Mouse (Mus musculus) ES-E14 (cell line): ENCODE data around the gene Zfp804b. TPM values are rescaled to one million over a fixed set of nuclear protein-coding genes. Genes with fewer than 3 reads are reported as not detected.
"Not testable (repeated sequence)": the region's sequence is repeated elsewhere in the genome, so short reads cannot be mapped to it uniquely, and the experiment has no call there.

Experiments
- DNase-seq: peaks from one replicate; pipeline ENCODE4 v3.0.0-alpha.2; 2013; ENCODE audit warnings: low read depth, low spot score
- H3K27ac ChIP-seq: 2 replicates; pipeline ENCODE4 v1.5.1; 2012; ENCODE audit warnings: low read depth, mild to moderate bottlenecking, low read length, moderate library complexity, mixed read lengths; ENCODE audit not compliant: poor library complexity, insufficient read depth, severe bottlenecking
- H3K36me3 ChIP-seq: 2 replicates; pipeline ENCODE4 v1.6.1; 2012; ENCODE audit warnings: mild to moderate bottlenecking, low read length, moderate library complexity, mixed read lengths; ENCODE audit not compliant: control insufficient read depth, poor library complexity, insufficient read depth, severe bottlenecking
- H3K4me1 ChIP-seq, 2 experiments: fragments of 150-350 bp in 1 of 2; sonication (generic) in 1 of 2; 2 replicates each; pipeline ENCODE4 v1.6.1; 2012; ENCODE audit warnings: low read length in 2 of 2, mild to moderate bottlenecking in 1 of 2, mixed read lengths in 1 of 2; ENCODE audit not compliant: control insufficient read depth in 2 of 2, insufficient read depth in 2 of 2, poor library complexity in 1 of 2
- H3K4me3 ChIP-seq, 2 experiments: fragments of 150-350 bp in 1 of 2; sonication (generic) in 1 of 2; 2 replicates each; pipeline ENCODE4 v1.5.1; 2012; ENCODE audit warnings: low read length in 2 of 2, low read depth in 1 of 2, mild to moderate bottlenecking in 1 of 2, mixed read lengths in 1 of 2; ENCODE audit not compliant: insufficient read depth in 1 of 2, poor library complexity in 1 of 2, severe bottlenecking in 1 of 2
- H3K9ac ChIP-seq: 2 replicates; pipeline ENCODE4 v1.6.1; 2012; ENCODE audit warnings: low read depth, mild to moderate bottlenecking, low read length, mixed read lengths; ENCODE audit not compliant: poor library complexity, insufficient read depth, severe bottlenecking
- H3K9me3 ChIP-seq: fragments of 150-350 bp; sonication (generic); 2 replicates; pipeline ENCODE4 v1.6.1; 2012; ENCODE audit warnings: low read depth, mild to moderate bottlenecking, low read length; ENCODE audit not compliant: control insufficient read depth, insufficient read depth
- CHD2 ChIP-seq: IDR thresholded peaks from 2 replicates; pipeline ENCODE4 v1.6.1; 2014; ENCODE audit warnings: mild to moderate bottlenecking, low read depth, low read length, inconsistent platforms
- HCFC1 ChIP-seq: IDR thresholded peaks from 2 replicates; pipeline ENCODE4 v1.6.1; 2012; ENCODE audit warnings: low read length, inconsistent platforms, borderline replicate concordance; ENCODE audit not compliant: insufficient read depth
- MAFK ChIP-seq: IDR thresholded peaks from 2 replicates; pipeline ENCODE4 v1.6.1; 2014; ENCODE audit warnings: mild to moderate bottlenecking, low read depth, low read length, inconsistent platforms; ENCODE audit not compliant: insufficient read depth
- ZC3H11A ChIP-seq: IDR thresholded peaks from 2 replicates; pipeline ENCODE4 v1.6.1; 2012; ENCODE audit warnings: low read depth, mild to moderate bottlenecking, inconsistent platforms, low read length, borderline replicate concordance
- ZNF384 ChIP-seq: IDR thresholded peaks from 2 replicates; pipeline ENCODE4 v1.6.1; 2012; ENCODE audit warnings: low read depth, low read length, inconsistent platforms
- in situ Hi-C, 2 experiments: fragments of 600-800 bp; cut with MboI; formaldehyde crosslinking; loops; one replicate each; pipeline ENCODE4 v1.15.1; 2025; ENCODE audit warnings: low sequenced_read_pairs in 2 of 2, inconsistent platforms in 1 of 2; ENCODE audit not compliant: unreplicated experiment in 2 of 2
- total RNA-seq: library from RNA; depleted of rRNA; stranded (reverse); fragments of 300-350 nt; gene quantifications from 2 replicates; pipeline ENCODE4 v1.2.3, GENCODE M21; 2012; rRNA removed

The Zfp804b gene
- total RNA-seq = not detected in 2 replicates

DNA sequence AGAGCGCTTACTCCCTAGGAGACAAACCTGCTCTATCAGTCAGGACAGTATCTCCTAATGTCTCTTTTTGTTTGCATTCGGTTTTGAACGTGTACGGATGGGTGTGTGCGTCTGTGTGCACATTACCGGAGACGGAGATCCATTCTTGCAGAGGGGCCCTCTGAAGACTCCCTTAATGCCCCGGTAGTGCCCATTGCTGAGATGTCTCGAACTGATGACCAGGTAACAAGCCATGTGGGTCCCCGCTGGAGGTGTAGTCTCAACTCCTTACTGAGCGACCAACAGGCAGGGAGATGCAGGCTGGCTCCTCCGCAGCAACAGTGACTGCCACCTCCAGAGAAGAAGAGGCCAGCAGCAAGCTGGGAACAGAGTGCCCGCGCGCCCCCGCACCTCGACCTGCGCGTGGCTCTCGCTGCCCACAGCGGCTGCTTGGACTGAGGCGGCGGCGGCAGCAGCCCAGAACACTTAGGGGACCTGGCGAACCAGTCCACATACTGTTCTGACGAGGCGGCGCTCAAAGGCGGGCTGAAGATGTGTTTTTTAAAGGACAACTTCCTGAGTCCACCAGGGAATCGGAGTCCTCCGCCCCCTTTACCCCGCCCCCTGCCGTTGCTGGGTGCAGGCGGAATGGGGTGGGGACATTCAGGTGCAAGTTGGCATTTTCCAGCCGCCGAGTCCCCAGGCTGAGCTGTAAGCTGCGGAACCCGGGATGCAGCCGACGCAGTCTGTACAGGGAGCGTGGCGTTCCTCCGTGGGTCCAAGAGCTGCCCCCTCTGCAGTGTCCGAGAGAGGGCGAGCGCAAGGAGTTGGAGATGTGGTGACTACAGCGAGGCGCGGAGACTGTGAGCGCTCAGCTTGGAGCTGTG is at the start of gene Zfp804b:
Gene Zfp804b, minus strand, starts transcription at position 612 of the 866 bp plus-strand sequence.
- peak; percentile 29 for DNase-seq
- TF ChIP-seq CHD2 (no peak), ZC3H11A (no peak), HCFC1 (no peak), MAFK (no peak), ZNF384 (no peak)
- H3K4me1 ChIP-seq = no peaks in the 10 kb centered on the region
- in situ Hi-C loops = no loop called here
- H3K36me3 ChIP-seq = no peaks in the 10 kb centered on the region
- no peak within 1 kb of the TSS for H3K27ac ChIP-seq
- peak within 1 kb of the TSS; percentile 64 to 74 for H3K4me3 ChIP-seq
- peak within 1 kb of the TSS; percentile 48; the same call in 1 of the 2 replicates for H3K9ac ChIP-seq
- no peaks in the 10 kb centered on the region for H3K9me3 ChIP-seq

- H3K4me3 ChIP-seq, in situ Hi-C loops, H3K4me1 ChIP-seq, H3K36me3 ChIP-seq, DNase-seq, H3K9me3 ChIP-seq, H3K27ac ChIP-seq, H3K9ac ChIP-seq: not testable (repeated sequence)
Observed at GRCm38 (mm10) chr5:7364616-7365015, 20.1 kb upstream of the Zfp804b start.

GRCm38 (mm10) chr5:7345011-7345389 is 444 bp upstream of the Zfp804b start:
- Histone ChIP-seq H3K9ac (no peak overlapping the region; the same call in 1 of the 2 replicates), H3K27ac (no peak overlapping the region), H3K4me1 (no peaks in the 10 kb centered on the region), H3K9me3 (no peaks in the 10 kb centered on the region), H3K36me3 (no peaks in the 10 kb centered on the region), H3K4me3 (peak overlapping the region; percentile 64 to 74)
- no peak for DNase-seq
- in situ Hi-C loops = no loop called here
- TF ChIP-seq HCFC1 = no peak

DNA sequence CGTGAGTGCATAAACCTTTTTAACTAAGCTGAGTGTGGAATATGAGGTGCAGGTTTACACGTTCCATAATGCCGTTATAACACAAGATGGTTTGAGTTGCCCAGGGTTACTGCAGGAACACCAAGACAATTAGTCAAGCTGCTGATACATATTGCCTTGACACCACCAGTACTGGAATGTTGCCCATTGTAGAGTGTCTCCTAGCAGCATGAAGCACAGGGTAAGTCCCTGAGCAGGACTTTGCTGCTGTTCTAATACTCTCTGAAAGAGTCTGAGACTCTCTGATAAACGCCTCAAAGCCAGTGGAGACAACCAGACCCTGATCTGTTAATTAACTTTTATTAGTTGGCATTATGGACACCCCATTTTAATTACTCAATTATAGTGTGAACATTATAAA is 19.0 kb downstream of the Zfp804b start:
- in situ Hi-C loops = no loop called here
- TF ChIP-seq CHD2 = no peak
- TF ChIP-seq ZNF384 = no peak
- no peak for TF ChIP-seq MAFK
- no peak for TF ChIP-seq HCFC1
- TF ChIP-seq ZC3H11A = no peak
- DNase-seq = no peak

DNA sequence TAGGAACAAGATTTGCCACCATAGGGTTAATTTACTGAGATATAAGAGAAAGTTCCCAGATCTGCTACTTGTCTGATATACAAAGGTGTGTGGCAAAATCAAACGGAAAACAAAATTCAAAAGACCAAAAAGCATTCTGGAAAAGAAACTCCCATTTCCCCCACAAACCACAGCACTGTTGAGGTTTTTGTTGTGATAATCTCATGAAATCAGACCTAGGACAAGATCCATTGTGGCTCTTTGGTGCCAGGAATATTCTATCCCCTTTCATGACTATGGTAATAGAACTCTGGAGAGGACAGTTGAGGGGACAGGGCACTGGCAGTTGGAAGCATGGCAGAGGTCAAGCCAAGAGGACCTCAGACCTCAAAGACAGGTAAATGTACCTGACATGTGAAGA is 40.7 kb downstream of the Zfp804b start, which contains the start of gene Tex47:
Gene Tex47, plus strand, starts transcription at position 301 of the 400 bp plus-strand sequence.
- DNase-seq = no peak
- Histone ChIP-seq H3K9ac (no peak within 1 kb of the TSS), H3K36me3 (no peaks in the 10 kb centered on the region), H3K4me1 (no peaks in the 10 kb centered on the region), H3K27ac (no peak within 1 kb of the TSS), H3K4me3 (no peak within 1 kb of the TSS), H3K9me3 (no peaks in the 10 kb centered on the region)
- no peak for TF ChIP-seq ZNF384
- TF ChIP-seq HCFC1 = no peak
- no peak for TF ChIP-seq ZC3H11A
- no peak for TF ChIP-seq MAFK
- TF ChIP-seq CHD2 = no peak
- in situ Hi-C loops = no loop called here

More for the DNA sequence above, 19.0 kb downstream of the Zfp804b start:
- Histone ChIP-seq H3K9me3 (no peaks in the 10 kb centered on the region), H3K36me3 (no peaks in the 10 kb centered on the region), H3K27ac (no peak overlapping the region), H3K9ac (no peak overlapping the region), H3K4me1 (no peaks in the 10 kb centered on the region), H3K4me3 (no peak overlapping the region)
